Mouse (Mus musculus) limb, embryonic 11.5 days (tissue): ENCODE data around the gene Rel. TPM values are rescaled to one million over a fixed set of nuclear protein-coding genes. Genes with fewer than 3 reads are reported as not detected.

Experiments used
- ATAC-seq: fragments of 200-750 bp; cut with Nextera tagmentation; 2 replicates; pipeline ENCODE4 v1.8.0; 2017; ENCODE audit warnings: low read depth; ENCODE audit not compliant: insufficient number of reproducible peaks, low FRiP score, low TSS enrichment
- DNase-seq: peaks from one replicate; pipeline ENCODE4 v3.0.0-alpha.2; 2015; ENCODE audit warnings: low spot score
- H3K27ac ChIP-seq: fragments of 300-500 bp; sonication (generic); replicated peaks from 2 replicates; pipeline ENCODE4 v1.5.1; 2014; ENCODE audit warnings: low read depth, mild to moderate bottlenecking, low read length
- H3K27me3 ChIP-seq: fragments of 300-500 bp; sonication (generic); 2 replicates; pipeline ENCODE4 v1.6.1; 2014; ENCODE audit warnings: mild to moderate bottlenecking, low read length, mixed read lengths; ENCODE audit not compliant: control insufficient read depth, insufficient read depth
- H3K36me3 ChIP-seq: fragments of 300-500 bp; sonication (generic); 2 replicates; pipeline ENCODE4 v1.6.1; 2014; ENCODE audit warnings: mild to moderate bottlenecking, low read length, moderate library complexity, mixed read lengths; ENCODE audit not compliant: control insufficient read depth, insufficient read depth
- H3K4me1 ChIP-seq: fragments of 300-500 bp; sonication (generic); 2 replicates; pipeline ENCODE4 v1.6.1; 2014; ENCODE audit warnings: low read length, mixed read lengths; ENCODE audit not compliant: control insufficient read depth, insufficient read depth
- H3K4me2 ChIP-seq: fragments of 300-500 bp; sonication (generic); 2 replicates; pipeline ENCODE4 v1.6.1; 2014; ENCODE audit warnings: low read depth, mild to moderate bottlenecking, moderate library complexity; ENCODE audit not compliant: severe bottlenecking
- H3K4me3 ChIP-seq: fragments of 300-500 bp; sonication (generic); 2 replicates; pipeline ENCODE4 v1.5.1; 2014; ENCODE audit warnings: low read depth, low read length
- H3K9ac ChIP-seq: fragments of 300-500 bp; sonication (generic); 2 replicates; pipeline ENCODE4 v1.6.1; 2014; ENCODE audit warnings: mild to moderate bottlenecking, low read length
- H3K9me3 ChIP-seq: fragments of 300-500 bp; sonication (generic); 2 replicates; pipeline ENCODE4 v1.6.1; 2016; ENCODE audit warnings: low read length; ENCODE audit not compliant: control insufficient read depth
- WGBS: fragments of 180-500 bp; shearing (Covaris S2); extraction: QIAGEN DNeasy Blood & Tissue Kit; methylation state at CpG from one replicate; pipeline ENCODE4 v1.1.7; 2014; 5-methylcytosine and 5-hydroxymethylcytosine counted together
- polyA plus RNA-seq: library from polyadenylated mRNA; unstranded; fragments of >200 nt; fragmentation: Nextera tagmentation; extraction: Ambion mirVana; gene quantifications from 2 replicates; pipeline ENCODE4 v1.2.1, GENCODE M21; 2014

Rel gene
- polyA plus RNA-seq, 1 experiment from 2014 or later: 0.93 TPM

DNA sequence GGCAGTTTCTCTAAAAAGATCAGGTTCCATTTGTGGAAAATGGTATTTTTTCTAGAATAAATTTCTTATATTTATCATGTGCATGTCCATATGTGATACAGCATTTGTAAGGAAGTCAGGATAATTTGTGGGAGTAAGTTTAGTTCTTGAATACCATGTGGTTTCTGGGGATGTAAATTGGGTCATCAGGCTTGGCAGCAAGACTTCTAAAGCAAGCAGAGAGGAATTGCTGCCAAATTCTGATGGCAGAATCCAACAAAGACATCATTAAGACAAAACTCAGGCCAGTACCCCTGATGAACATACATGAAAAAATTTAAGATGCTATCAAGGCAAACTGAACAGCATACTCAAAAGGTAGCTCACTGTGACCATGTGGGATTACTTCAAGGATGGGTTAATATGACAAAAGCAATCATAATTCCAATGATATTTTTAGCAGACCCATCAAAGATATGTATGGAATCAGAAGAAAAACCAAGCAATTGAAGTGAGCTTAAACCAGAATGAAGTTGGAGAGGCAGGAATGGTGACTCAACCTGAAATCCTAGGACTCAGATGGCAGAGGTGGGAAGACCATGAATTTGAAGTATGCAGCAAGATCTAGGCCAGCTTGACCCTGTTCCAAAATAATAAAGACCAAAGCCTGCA, 34.8 kb downstream of the Rel start:
- no peak overlapping the region for H3K4me3 ChIP-seq
- DNase-seq (no peak), ATAC-seq (no peak)
- no peak overlapping the region for H3K27ac ChIP-seq
- H3K9me3 ChIP-seq: no peaks in the 10 kb centered on the region
- H3K36me3 ChIP-seq: no peaks in the 10 kb centered on the region
- H3K4me2 ChIP-seq: no peak overlapping the region
- no peak overlapping the region for H3K9ac ChIP-seq
- H3K27me3 ChIP-seq: no peaks in the 10 kb centered on the region
- H3K4me1 ChIP-seq: no peaks in the 10 kb centered on the region

DNA sequence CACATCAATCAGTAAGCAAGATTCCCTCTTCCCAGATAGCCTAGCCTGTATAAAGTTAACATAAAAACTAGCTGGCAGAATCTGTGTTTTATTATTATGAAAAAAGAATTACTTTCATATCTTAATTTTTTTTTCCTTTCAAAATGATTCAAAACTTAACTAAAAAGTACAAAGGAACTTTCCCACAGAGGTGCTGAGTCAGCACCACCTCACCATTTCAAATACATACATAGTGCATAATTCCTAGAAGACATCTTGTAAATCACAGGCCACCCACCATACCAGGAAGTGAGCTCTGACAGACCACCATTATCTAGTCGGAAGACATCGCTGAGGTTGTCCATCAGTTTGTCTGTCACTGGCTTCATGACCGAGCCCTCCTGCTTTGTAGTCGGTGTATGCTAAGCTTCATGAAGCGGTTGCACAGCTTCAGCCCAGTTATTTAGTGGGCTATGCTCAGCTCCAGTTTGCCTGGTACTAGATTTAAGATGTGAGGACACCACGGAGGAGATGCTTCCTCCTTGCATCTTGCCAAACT, 36.0 kb downstream of the Rel start:
- H3K36me3 ChIP-seq: no peaks in the 10 kb centered on the region
- no peaks in the 10 kb centered on the region for H3K9me3 ChIP-seq
- no peak overlapping the region for H3K4me2 ChIP-seq
- no peak for ATAC-seq
- no peaks in the 10 kb centered on the region for H3K4me1 ChIP-seq
- H3K27ac ChIP-seq: no peak overlapping the region
- H3K27me3 ChIP-seq: no peaks in the 10 kb centered on the region
- no peak for DNase-seq
- 92% methylated on average over 6 of the region's 6 CpGs for WGBS
- H3K4me3 ChIP-seq: no peak overlapping the region
- no peak overlapping the region for H3K9ac ChIP-seq

DNA sequence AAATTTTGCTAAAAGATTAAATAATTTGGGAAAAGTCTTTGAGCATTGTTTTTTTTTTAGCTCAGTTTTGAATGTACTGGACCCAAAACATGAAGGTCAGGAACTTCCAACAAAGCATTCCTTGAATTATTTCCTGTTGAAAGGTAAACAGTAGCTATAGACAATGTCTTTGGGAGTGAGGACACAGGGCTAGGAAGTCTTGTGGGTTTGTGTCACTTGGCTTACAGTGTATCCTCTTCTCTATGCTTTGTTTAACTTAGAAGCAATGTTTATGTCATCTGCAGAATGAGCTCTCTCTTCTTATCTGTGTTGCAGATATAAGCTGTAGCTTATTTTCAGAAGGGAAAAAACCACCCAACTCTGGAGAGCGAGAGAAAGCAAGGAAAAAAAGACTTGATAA, 37.9 kb downstream of the Rel start:
- 92% methylated on average over 1 of the region's 1 CpGs for WGBS
- Histone ChIP-seq H3K27ac (no peak overlapping the region), H3K27me3 (no peaks in the 10 kb centered on the region), H3K4me3 (no peak overlapping the region), H3K9ac (no peak overlapping the region), H3K36me3 (no peaks in the 10 kb centered on the region; the same call in 1 of the 2 replicates), H3K4me1 (no peaks in the 10 kb centered on the region), H3K9me3 (no peaks in the 10 kb centered on the region), H3K4me2 (no peak overlapping the region)
- ATAC-seq (no peak), DNase-seq (no peak)

DNA sequence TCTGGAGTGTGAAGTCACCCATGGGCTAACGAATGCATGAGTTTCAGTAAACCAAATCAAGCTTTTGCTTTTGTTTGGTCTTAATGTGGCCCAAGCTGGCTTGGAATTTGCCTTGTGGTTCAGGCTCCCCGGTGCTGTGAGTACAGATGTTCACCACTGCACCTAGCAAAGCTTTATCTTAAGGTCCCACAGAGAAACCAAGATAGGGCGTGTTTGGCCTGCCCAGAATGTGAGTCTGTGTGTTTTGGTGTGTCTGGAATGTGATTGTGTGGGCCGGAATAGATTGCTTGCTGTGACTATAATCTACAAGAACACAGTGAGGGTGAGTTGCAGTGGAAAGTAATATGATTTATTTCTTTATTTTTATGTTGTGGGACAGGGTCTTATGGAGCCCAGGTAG, 40.6 kb downstream of the Rel start:
- no peak overlapping the region for H3K4me2 ChIP-seq
- no peaks in the 10 kb centered on the region for H3K4me1 ChIP-seq
- no peak overlapping the region for H3K9ac ChIP-seq
- no peaks in the 10 kb centered on the region for H3K27me3 ChIP-seq
- ATAC-seq (no peak), DNase-seq (no peak)
- no peaks in the 10 kb centered on the region; the same call in 1 of the 2 replicates for H3K36me3 ChIP-seq
- 92% methylated on average over 4 of the region's 4 CpGs for WGBS
- no peak overlapping the region for H3K27ac ChIP-seq
- H3K9me3 ChIP-seq: no peaks in the 10 kb centered on the region
- H3K4me3 ChIP-seq: no peak overlapping the region

DNA sequence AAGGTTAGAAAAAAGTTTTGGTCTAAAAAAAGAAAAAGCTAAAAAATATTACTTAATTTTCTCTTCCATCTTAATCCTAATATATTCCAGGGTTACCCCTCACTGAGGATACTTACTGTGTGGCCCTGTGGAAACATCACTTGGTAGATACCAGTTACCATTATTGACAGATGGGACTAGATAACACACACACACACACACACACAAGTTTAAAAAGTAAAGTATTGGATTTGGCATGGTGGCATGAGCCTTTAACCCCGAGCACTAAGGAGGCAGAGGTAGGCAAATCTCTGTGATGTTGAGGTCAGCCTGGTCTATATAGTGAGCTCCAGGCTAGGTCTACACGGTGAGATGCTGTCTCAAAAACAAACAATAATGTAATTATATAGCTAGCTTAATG, 42.6 kb downstream of the Rel start:
- 91% methylated on average over 2 of the region's 2 CpGs for WGBS
- H3K27me3 ChIP-seq: no peaks in the 10 kb centered on the region
- no peak overlapping the region for H3K4me2 ChIP-seq
- no peak overlapping the region for H3K4me3 ChIP-seq
- H3K4me1 ChIP-seq: no peaks in the 10 kb centered on the region
- DNase-seq (no peak), ATAC-seq (no peak)
- no peak overlapping the region for H3K9ac ChIP-seq
- no peak overlapping the region for H3K27ac ChIP-seq
- H3K36me3 ChIP-seq: no peaks in the 10 kb centered on the region; the same call in 1 of the 2 replicates
- no peaks in the 10 kb centered on the region for H3K9me3 ChIP-seq

DNA sequence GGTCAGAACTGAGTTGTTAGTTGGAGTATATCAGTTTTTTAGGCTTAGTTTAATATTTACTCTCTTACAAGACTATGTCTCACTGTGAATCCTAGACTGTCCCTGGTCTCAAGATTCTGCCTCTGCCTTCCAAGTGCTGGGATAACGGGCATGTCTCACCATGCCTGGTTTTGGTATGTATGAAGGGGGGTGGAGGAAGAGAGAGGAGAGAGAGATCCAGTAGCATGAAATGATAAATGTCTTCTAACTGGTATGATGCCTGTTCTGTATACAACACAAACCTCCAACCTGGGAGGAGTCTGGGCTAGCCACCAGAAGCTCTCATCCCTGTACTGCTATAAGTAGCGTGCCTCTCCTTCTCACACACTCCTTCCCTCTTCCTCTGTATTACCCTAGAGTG, 44.3 kb downstream of the Rel start:
- DNase-seq: no peak
- no peaks in the 10 kb centered on the region for H3K27me3 ChIP-seq
- no peak overlapping the region for H3K27ac ChIP-seq
- no peak overlapping the region for H3K9ac ChIP-seq
- WGBS: 95% methylated on average over 2 of the region's 2 CpGs
- H3K4me3 ChIP-seq: no peak overlapping the region
- H3K9me3 ChIP-seq: no peaks in the 10 kb centered on the region
- no peak overlapping the region for H3K4me2 ChIP-seq
- no peak for ATAC-seq
- H3K4me1 ChIP-seq: no peaks in the 10 kb centered on the region
- peaks cover 2% of the 10 kb centered on the region; the same call in 1 of the 2 replicates for H3K36me3 ChIP-seq

DNA sequence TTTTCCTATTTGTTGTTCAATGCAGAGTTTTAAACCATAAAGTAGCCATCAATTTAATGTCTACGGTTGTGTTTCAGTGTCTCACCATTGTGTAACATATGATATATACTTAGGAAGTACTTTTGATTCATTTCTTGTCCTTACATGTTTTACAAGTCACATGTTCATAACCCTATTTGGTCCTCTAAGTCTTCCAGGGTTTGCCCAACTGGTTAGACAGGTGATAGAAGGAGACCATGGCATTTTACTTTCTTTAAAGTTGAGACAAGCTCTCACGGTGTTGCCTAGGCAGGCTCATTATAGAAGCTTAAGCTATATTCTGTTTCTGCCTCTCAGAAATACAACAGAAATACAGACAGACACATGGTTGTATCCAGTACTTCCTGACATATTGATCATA, 44.9 kb downstream of the Rel start:
- Histone ChIP-seq H3K27ac (no peak overlapping the region), H3K9ac (no peak overlapping the region), H3K9me3 (no peaks in the 10 kb centered on the region), H3K36me3 (peaks cover 2% of the 10 kb centered on the region; the same call in 1 of the 2 replicates), H3K4me1 (no peaks in the 10 kb centered on the region), H3K4me3 (no peak overlapping the region), H3K27me3 (no peaks in the 10 kb centered on the region), H3K4me2 (no peak overlapping the region)
- DNase-seq (no peak), ATAC-seq (no peak)
- 84% methylated on average over 2 of the region's 2 CpGs for WGBS

DNA sequence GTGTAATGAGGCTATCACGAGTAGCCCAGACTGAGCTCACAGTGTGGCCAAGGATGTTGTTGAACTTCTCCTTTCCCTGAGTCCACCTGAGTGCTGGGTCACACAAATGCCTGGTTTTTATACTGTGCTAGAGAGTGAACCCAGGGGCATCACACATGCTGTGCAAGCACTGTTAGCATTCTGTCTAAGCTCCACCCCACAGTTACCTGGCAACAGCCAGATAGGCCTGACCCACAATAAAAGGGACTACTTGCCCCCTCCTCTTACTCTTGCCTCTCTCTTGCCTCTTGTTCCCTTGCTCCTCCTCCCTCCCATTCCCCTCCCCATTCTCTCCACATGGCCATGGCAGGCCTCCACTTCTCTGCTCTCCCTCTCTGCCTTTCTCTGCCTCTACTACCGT, 48.4 kb downstream of the Rel start:
- Histone ChIP-seq H3K36me3 (peaks cover 7% of the 10 kb centered on the region; the same call in 1 of the 2 replicates), H3K9me3 (no peaks in the 10 kb centered on the region), H3K4me3 (no peak overlapping the region), H3K4me1 (no peaks in the 10 kb centered on the region), H3K4me2 (no peak overlapping the region), H3K27me3 (no peaks in the 10 kb centered on the region), H3K27ac (no peak overlapping the region), H3K9ac (no peak overlapping the region)
- no peak for ATAC-seq
- 55% methylated on average over 2 of the region's 2 CpGs for WGBS
- no peak for DNase-seq

DNA sequence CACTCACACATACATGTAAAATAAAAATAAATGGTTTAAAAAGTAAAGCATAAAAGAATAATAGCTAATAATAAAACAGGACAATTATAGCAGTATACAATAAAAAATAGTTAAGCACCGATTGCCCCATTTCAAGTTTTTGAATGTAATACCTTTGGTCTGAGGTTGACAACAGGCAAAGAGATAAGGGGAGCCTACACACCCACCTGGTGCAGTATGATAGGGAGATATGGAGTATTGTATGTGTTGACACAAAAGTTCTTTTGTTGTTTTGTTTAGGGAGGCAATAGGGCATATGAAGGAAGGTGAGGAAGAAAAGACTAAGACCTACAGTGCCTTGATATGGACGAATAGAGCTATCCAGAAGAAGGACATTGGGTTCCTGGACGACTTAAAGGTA, 50.9 kb downstream of the Rel start:
- WGBS: 86% methylated on average over 3 of the region's 3 CpGs
- H3K27me3 ChIP-seq: no peaks in the 10 kb centered on the region
- no peaks in the 10 kb centered on the region for H3K4me1 ChIP-seq
- no peak overlapping the region for H3K4me2 ChIP-seq
- DNase-seq (no peak), ATAC-seq (no peak)
- no peak overlapping the region for H3K9ac ChIP-seq
- H3K27ac ChIP-seq: no peak overlapping the region
- no peaks in the 10 kb centered on the region for H3K9me3 ChIP-seq
- no peak overlapping the region for H3K4me3 ChIP-seq
- peaks cover 7% of the 10 kb centered on the region; the same call in 1 of the 2 replicates for H3K36me3 ChIP-seq
